Mouse (Mus musculus): ENCODE results near the gene Cbx5.

The Cbx5 gene

DNA sequence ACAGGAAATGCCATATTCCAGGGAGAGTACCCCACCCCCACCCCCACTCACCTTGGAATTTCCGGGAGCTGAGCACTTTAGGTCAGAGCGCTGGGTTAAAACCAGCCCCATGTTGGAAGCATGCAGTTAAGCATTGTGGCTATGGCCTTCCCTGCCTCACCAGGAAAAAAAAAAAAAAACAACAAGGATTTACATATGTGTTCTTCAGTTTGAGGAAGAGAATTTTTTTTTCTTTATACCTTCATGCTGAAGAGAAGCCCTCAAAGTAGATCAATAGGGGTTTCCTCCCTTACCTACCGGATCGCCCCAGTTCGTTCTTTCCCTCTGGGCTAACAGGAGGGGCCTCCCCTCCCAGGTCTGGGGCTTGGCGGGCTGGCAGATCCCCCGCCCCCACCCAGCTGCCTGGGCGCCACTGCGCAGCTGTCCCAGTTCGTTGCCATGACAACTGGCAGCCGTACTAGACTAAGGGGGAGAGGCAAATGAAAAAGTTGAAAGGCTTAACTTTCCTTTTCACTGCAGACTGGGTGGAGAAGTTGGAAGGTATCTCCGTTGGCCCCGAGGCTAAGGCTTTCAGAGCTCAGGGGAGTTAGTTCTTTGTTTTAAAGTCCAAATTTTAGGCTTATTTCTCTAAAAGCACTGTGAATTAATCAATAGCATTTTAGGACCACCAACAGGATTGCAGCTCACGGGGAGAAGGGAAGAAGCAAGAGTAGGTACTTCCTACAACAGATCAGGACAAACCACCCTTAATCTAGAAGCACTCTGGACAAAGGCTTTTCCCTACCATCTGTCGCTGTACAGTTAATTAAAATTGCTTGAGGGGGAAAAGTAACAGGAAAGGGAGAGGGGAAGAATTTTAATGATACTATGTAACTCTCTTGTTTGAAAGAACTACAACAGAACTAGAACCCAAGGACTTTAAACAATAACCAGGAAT, 24.4 kb downstream of the Cbx5 start:
- DNase-seq (ENCODE audit: low read depth, low spot score): peak; percentile 96

DNA sequence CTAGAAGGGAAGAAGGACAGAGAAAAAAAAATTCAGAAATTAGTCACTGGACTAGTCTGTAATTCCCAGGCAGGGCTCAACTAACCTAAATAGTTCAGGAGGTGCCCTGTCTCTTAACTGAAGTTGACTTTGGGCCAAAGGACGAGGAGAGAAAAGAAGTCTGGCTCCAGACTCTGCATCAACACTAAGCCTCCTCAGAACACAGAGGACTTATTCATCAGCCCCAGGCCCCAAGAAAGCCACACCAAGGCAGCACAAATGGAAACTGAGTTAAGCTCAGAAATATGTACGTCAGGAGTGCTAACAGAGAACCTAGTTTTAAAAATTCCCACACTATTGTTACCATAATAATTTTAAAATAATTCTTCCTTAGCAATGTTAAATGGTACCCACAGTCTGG, 25.5 kb downstream of the Cbx5 start:
- DNase-seq (ENCODE audit: low read depth, low spot score): no peak

DNA sequence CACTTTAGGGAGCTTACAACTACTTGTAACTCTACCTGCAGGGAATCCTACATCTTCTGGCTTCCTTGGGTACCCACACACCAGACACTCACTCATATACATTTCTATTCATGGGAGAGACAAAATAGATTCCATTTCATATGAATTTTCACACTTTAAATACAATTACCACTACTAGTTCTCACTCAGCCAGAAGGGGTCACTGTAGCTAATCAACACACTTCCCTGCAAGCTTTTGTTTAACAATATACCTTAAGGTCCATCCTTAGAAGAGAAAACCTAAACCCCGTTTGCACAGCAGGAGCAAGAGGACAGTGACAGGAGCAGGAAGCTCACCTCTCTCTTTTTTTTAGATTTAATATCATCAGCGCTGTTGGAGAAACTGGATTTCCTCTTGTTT, 34.5 kb downstream of the Cbx5 start:
- no peak for DNase-seq (ENCODE audit: low read depth, low spot score)

DNA sequence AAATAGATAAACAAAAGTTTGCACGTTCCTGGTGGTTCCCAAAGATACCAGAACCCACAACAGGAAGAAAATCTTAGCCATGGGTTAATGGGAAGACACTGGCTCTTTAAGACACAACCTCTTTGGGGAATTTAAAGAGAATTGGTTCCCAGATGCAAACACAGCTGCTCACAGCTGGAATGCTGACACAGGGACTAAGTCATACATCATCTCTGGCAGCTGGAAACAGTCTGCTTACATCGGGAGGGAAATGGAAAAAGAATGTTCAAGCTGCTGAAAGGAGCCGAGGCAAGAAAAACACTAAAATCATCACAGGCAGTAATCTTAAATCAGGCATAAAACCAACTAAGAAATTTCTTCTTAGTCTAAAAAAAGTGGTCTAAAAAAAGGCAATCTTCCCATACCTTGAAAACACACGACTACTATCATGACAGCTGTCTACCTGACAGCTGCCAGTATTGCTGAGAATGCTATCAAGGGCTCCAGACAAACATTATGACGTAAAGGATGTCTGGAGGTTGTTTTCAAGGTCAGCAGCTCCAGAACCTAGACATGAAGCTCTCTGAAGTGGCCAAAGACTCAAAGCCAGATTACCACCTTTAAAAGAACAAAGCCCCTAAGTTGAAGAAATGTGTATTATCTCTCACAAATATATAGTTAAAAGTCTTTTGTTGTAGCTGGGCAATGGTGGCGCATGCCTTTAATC, 37.4 kb downstream of the Cbx5 start:
- DNase-seq (ENCODE audit: low read depth, low spot score): no peak

DNA sequence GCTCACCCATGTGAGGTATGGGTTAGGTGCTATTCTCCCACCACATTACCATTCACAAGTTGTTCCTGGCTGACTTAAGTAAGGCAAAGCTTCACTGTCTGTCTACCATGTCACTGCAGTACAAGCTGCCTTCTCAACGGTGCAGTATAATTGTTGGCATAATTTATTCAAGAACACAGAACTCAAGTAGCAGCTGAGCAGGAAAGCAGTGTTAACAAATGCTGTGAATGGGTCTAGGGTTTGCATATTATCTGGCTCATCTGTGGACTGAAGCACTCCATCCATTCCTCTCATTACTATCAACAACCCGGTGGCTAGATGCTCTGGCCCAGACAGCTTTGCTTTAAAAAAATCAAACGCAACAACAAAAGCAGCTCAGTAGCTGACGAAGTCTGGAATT, 41.8 kb downstream of the Cbx5 start:
- no peak for DNase-seq (ENCODE audit: low read depth, low spot score)

DNA sequence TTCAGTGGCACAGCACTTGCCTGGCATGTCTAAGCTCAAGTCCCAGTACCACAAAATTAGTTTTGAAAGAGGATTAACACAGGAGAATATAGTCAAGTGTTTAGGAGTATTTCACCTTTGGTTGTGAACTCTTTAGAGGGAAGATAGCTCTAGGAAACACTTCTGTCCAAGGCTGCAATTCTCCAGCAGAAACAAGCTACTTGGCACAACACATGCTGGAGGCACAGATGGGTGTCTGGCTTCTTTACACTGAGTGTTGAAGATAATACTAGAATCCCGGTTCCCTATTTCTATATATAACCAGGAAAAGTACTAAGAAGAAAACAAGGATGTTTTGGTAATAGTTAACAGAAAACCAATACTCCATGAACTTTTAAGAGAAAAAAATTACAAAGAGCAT, 42.8 kb downstream of the Cbx5 start:
- no peak for DNase-seq (ENCODE audit: low read depth, low spot score)

DNA sequence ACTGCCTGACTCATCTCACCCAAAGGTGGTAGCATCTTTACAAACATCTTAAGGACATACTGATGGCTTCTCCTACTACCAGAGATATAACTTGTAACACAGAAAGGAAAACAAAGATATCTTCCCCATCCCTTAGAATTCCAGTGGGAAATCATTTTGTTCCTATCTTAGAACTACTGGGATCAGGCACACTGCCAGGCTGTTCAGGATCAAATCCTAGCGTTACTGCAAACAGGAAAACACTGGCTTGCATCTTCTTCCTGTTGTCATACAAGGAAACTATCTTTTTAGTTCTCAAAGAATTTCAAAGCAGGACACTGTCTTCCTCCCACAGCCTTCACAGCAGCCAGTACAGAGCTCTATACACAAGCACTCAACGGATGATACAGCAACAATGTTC, 46.0 kb downstream of the Cbx5 start:
- no peak for DNase-seq (ENCODE audit: low read depth, low spot score)

DNA sequence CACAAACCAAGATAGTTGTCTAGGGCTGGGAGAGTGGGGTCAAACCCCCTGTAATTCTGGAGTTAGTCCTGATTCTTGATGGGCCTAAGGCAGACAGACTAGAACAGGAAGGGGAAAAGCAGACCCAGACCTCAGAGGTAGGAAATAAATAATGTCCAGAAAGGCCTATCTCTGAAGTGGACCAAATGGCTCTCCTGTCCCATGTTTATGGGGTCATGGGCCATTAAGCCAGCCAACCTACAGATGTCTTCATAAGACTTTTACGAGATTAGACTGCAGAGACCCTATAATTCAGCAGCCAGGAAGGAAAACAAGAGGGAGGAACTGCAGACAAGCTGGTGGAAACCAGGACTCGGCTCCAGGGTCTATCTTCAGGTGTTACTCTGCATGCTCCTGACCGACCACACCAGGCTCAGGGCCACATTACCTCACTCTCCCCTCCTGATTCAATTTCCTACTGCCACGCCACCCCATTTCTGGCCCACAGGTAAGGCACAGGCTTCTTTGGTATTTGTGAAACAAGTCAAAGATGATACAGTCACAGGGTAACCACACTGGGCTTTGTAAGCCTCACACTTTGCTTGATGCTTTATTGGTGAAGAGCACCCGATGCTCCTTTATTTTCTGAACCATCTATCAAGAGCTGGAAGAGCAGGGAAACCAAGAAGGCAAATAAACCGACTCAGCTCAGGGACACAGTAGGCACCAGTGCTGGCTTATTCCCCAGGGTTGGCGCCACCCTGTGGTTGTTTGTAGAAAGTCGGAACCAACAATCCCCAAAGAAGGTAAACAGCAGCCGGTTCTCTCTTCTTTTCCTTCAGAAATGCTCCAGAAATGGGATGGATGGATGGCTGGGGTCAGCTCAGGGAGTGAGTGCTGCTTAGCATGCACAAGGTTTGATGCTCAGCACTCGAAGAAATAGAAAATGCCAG, 48.8 kb downstream of the Cbx5 start:
- no peak for DNase-seq (ENCODE audit: low read depth, low spot score)

DNA sequence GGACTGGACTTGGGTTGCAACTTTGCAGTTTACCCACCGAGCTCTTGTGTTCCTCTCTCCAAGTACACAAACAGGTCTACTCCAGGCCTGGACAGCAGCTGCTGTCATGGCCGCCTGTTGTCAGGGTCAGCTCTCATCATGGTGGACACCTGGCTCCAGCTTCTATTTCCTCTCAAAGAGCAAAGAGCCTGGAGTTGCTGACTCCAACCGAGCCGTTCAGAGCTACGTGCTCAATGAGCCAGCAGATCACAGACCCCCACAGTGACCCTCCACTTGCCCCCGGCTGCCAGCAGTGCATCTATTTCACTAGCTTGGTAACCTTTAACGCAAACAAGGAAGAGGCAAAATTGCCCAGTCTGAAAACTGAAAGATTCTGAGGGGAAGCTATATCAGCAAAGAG, 49.5 kb downstream of the Cbx5 start:
- no peak for DNase-seq (ENCODE audit: low read depth, low spot score)

DNA sequence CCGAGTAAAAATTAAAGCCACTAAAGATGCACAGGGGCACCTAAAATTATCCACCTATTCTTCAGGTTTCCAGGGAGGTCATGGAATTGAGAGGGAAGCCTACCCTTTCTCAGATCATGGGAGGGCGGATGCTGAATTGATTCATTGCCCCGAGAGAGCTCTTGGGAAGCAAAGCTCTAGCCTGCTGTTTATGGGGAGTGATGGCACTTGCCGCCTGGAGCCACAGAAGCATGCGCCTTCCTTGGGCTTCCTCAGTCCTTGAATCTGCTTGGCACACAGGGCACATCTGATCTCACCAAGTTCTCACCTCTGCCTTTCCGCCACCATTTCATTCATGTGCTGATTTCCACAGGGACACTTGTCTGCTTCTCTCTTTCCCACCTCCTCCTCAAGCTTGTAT, 51.8 kb downstream of the Cbx5 start:
- no peak for DNase-seq (ENCODE audit: low read depth, low spot score)

DNA sequence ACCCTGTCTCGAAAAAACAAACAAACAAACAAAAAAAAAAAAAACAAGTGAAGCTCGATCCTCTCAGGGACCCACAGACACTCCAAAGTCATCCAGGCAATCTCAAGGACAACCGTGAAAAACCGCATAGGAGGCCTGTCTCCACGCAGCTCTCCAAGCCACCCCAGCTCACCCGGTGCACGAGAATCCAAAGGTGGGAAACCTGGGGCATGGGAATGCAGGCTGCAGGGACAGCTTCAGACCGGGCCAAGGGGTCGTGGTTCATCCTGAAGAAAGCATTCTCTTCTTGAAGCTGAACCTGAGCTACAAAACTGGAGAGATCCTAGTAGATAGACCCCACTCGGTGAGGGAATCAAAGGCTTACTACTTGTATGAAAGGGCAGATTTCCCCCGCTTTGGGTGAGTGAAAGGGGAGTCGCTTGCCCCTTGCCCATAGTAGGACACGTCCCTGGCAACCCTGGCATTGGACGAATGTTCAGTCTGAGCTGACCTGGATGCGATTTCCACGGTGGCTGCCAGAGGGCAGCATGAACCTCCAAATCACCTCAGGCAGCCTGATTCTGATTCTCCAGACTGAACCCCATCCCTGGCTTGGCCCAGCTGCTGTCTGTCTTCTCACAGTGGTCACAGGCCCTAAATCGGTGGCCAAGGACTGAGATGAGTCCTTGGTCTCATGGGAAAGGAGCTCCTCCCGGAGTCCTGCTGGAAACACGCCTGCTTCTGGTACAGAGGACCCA, 54.0 kb downstream of the Cbx5 start:
- DNase-seq (ENCODE audit: low read depth, low spot score): no peak

DNA sequence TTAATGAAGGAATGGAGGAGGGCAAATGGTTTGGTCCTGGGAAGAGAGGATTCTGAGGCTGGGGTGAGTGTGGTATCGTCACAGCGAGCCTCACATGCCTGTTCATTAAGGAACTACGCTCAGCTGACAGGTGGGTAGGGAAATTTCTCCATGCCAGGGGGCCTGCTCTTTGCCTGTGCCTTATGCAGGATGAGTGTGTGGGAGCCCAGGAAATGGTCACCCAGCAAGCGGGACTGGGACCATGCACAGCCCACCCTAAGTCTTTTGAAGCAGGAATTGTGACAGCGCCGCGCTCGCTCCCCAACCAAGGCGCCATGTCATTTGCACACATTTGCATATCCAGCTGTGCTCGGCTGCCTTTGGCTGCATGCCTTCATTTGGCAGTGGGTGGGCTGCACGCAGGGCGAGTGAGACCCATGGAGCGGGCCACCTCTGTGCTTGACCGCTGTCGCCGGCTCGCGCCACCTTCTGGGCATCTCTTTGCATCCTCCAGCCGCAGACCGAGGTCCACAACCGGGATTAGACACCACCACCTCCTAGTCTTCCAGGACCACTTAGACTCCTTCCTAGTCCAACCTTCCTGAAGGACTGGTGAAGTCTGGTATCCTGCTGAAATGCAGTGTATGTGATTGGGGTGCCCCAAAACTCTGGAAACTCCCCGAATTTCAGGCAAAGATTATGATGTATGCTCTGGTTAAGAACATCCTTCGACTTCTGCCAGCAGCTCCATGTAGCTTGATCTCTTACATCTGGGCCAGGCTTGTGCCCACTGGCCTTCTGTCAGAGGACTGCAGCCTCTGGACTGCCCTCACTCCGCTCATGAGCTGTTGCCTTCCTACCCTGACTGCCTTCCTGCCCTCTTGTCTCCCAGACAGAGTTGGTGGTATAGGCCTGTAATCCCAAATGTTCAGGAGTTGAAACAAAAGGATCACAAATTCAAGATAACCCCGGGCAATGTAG, 55.7 kb downstream of the Cbx5 start:
- no peak for DNase-seq (ENCODE audit: low read depth, low spot score)

DNA sequence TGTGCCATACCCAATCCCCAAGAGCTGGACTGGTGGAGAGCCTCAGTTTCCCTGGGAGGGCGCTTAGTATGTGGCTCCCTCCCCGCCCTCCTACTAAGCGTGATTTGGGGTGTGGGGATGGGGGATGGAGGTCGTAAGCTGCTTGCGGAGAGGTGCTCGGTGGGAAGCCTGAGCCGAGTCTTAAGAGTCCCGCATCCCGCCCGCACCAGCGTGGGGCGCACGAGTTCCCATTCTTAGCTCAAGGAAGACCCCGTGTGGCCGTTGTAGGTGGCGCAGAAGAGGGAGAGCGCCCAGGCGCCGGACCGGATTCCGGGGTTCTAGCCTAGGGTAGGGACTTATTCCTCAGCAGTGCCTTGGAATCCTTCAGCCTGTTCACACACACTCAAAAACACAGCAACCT, 56.5 kb downstream of the Cbx5 start:
- peak; percentile 78 for DNase-seq (ENCODE audit: low read depth, low spot score)

DNA sequence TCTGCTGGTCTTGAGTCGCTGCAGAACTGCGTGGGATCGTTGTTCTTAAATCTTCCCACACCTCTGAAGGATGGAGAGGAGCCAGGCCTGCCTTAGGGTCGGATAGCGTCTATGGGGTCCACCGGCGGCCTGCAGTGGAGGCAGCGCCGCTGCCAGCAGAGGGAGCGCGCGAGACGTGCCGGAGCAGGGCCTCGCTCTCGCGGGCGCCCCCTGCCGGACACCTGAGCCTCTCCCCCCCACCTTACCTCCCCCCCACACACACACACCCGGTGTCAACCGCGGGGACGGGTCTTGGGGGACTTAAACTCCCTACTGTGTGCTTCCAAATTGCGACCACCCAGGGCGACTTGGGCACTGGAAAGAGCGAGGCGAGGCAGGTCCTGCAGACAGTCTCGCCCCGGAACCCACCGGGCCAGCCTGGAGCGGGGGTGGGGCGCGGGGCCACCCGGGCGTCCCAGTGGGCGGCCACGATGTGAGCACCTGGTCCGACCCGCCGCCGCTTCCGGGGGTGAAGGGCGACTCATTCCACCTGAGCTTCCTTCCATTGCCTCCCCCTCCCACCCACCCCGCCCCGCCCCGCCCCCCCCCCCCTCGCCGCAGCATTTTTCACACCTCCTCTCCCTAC, 57.3 kb downstream of the Cbx5 start:
- DNase-seq (ENCODE audit: low read depth, low spot score): peak; percentile 83

DNA sequence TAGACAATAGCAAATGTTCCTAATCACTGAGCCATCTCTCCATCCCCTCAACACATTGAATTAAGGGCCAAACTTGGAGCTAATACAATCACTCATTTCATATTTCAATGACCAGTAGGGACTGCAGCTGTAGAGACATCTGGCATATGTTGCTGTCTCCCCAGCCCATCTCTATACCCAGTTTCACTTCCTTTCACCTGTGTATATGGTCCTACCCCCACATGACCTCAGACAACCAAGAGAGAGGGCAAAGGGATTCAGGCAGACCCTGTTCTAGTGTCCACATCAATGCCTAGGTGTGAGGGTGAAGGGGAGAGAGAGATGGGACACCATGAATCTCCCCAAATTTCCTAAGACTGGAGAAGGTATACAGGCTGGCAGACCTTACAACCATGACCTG, 59.2 kb downstream of the Cbx5 start:
- DNase-seq (ENCODE audit: low read depth, low spot score): no peak

DNA sequence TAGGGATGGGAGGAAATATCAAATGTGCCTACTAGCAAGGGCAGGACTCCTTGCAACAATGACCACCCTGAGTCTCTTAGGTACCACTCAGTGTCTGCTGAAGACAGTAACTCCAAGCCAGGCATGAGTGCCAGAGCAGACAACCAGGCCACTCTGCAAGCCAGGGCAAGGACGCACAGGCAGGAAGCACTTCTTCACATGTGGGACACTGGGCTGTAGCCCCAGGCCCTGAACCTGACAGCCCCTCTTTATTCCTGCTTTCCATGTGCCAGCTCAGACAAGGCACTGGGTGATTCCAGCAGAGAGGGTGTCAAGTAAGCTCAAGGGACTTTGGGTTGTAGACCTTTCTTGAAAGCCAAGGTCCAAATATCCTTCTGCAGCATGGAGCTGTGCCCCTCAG, 60.8 kb downstream of the Cbx5 start:
- DNase-seq (ENCODE audit: low read depth, low spot score): no peak

DNA sequence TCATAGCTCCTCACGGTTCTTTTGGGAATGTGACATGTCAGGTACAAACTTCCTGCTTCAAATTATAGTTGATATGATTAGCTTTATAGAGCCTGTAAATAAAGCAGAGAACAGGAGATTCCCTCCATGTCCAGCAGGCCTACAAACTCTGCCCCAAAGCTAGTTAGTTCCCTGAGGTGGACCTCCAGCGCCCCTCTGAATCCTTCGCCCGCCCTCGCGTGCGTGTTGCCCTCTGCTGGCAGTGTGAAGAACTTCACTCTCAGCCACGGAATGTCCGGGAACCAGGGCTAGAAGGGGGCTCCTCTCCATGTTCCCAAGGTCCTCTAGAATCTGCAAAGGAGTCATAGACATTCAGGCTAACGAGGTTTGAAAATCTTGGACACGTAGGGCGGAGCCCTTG, 61.5 kb downstream of the Cbx5 start:
- peak; percentile 69 for DNase-seq (ENCODE audit: low read depth, low spot score)

DNA sequence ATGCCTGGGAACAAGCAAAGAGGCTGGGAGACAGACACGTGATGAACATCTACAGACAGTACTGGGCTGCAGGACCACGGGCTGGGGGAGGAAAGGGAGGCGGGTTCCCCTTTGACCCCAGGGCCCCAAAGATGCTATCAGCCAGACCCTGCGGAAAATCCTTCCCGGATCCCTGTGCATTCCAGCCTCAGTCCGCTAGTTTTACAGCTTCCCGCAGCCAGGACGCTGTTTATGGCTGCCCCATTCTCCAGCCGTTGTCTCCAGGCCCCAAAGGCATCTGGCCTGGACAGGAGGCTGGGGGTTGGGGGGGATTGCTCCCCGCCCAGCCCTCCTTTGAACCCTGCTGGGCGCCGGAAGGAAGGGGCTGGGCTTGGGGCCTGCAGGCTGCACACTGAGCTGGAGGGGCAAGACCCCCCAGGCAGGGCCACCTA, 62.0 kb downstream of the Cbx5 start:
- no peak for DNase-seq (ENCODE audit: low read depth, low spot score)

DNA sequence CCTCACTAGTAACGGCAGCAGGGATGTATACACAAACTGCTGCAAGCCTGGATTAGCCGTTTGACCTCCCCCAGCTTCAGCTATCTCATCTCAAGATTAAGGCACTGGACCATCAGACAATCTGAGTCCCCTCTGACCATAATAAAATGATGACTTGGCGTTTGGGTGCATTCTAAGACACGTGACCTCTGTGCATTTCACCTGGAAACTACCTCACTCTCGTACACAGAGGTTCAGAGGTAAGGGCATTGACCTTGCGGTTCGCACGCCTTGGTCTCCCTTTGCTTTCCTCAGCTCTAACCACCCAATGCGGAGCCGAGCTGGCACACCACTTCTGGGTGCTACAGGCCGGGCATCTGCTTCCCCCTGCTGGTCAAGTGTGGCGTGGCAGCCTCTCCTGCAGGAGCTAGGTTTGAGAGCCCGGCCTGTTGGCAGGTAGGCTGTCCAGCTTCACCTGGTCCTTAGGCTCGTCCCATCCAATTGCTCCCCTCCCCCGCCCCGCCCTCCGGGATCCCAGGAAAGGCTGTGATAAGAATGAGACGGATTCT, 62.7 kb downstream of the Cbx5 start:
- peak; percentile 87 for DNase-seq (ENCODE audit: low read depth, low spot score)

Measured in forelimb bud, embryonic 11.5 days (tissue).